Mouse (Mus musculus) stomach, embryonic 15.5 days (tissue): Measurements from ENCODE around the gene Fmod. TPM values are rescaled to one million over a fixed set of nuclear protein-coding genes. Genes with fewer than 3 reads are reported as not detected.

Source experiments
- ATAC-seq: fragments of 200-750 bp; cut with Nextera tagmentation; 2 replicates; pipeline ENCODE4 v1.8.0; 2017; ENCODE audit warnings: low read depth, moderate number of reproducible peaks, moderate TSS enrichment; ENCODE audit not compliant: insufficient read depth, low FRiP score
- H3K27ac ChIP-seq: fragments of 300-500 bp; sonication (generic); 2 replicates; pipeline ENCODE4 v1.5.1; 2015; ENCODE audit warnings: mild to moderate bottlenecking, inconsistent platforms
- H3K27me3 ChIP-seq: fragments of 300-500 bp; sonication (generic); replicated peaks from 2 replicates; pipeline ENCODE4 v1.6.1; 2015; ENCODE audit warnings: inconsistent platforms
- H3K36me3 ChIP-seq: fragments of 300-500 bp; sonication (generic); 2 replicates; pipeline ENCODE4 v1.6.1; 2015; ENCODE audit warnings: inconsistent platforms
- H3K4me1 ChIP-seq: fragments of 300-500 bp; sonication (generic); 2 replicates; pipeline ENCODE4 v1.6.1; 2015; ENCODE audit warnings: inconsistent platforms
- H3K4me2 ChIP-seq: fragments of 300-500 bp; sonication (generic); 2 replicates; pipeline ENCODE4 v1.6.1; 2015; ENCODE audit warnings: mild to moderate bottlenecking, inconsistent platforms
- H3K4me3 ChIP-seq: fragments of 300-500 bp; sonication (generic); replicated peaks from 2 replicates; pipeline ENCODE4 v1.5.1; 2015; ENCODE audit warnings: inconsistent platforms
- H3K9ac ChIP-seq: fragments of 300-500 bp; sonication (generic); 2 replicates; pipeline ENCODE4 v1.6.1; 2015; ENCODE audit warnings: inconsistent platforms
- H3K9me3 ChIP-seq: fragments of 300-500 bp; sonication (generic); 2 replicates; pipeline ENCODE4 v1.6.1; 2016; ENCODE audit warnings: inconsistent platforms
- WGBS: fragments of 180-500 bp; shearing (Covaris S2); methylation state at CpG from one replicate; pipeline ENCODE4 v1.1.7; 2015; 5-methylcytosine and 5-hydroxymethylcytosine counted together
- polyA plus RNA-seq: library from polyadenylated mRNA; unstranded; fragments of >200 nt; fragmentation: Nextera tagmentation; extraction: Ambion mirVana; gene quantifications from 2 replicates; pipeline ENCODE4 v1.2.1, GENCODE M21; 2015

The Fmod gene
- polyA plus RNA-seq, 1 experiment from 2014 or later = 11.1 TPM

DNA sequence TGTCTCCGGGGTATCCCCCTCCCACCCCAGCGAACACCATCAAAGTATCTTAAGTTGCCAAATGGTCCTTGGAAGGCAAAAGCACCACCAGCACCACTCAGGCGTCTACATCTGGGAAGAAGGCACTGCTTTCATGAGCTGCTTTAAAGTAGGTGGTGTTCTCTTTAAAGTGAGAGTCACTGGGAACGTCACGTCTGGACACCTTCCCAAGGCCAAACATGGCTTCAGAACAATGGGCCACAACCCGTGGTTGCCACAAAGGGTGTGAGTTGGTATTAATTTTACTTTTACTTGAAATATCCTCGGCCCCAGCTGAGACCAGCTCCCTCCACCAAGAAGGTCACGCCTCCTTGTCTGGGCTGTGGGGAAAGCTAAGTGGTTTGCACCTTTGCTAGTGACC, 20.7 kb downstream of the Fmod start:
- Histone ChIP-seq H3K4me1 (peaks cover 39% of the 10 kb centered on the region), H3K4me2 (no peak overlapping the region), H3K9ac (no peak overlapping the region), H3K4me3 (no peak overlapping the region), H3K36me3 (no peaks in the 10 kb centered on the region), H3K9me3 (no peaks in the 10 kb centered on the region), H3K27ac (no peak overlapping the region), H3K27me3 (no peaks in the 10 kb centered on the region)
- ATAC-seq = no peak
- 62% methylated on average over 8 of the region's 8 CpGs for WGBS

DNA sequence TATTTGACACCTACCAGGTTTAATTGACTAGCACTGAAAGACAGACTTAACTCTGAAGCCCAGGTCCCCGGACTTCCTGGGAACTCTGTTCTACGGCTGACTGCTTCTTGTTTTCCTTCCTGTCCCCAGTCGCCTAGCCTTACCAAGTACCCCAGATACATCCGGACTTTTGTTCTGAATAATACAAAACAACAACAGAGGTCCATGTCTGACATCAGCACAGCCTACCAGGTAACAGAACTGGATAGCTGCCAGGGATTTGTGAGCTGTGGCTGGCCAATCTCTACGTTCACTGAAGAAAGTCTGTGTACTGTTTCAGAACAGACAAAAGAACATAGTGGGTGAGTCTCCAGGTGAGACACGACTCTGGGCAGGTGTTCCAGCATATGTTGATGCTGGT, 21.8 kb downstream of the Fmod start:
- Histone ChIP-seq H3K27me3 (no peaks in the 10 kb centered on the region), H3K36me3 (no peaks in the 10 kb centered on the region), H3K4me1 (peaks cover 51% of the 10 kb centered on the region), H3K9me3 (no peaks in the 10 kb centered on the region), H3K4me3 (no peak overlapping the region), H3K27ac (peak overlapping the region; percentile 99), H3K9ac (no peak overlapping the region), H3K4me2 (no peak overlapping the region)
- ATAC-seq = no peak
- WGBS = 57% methylated on average over 6 of the region's 6 CpGs

DNA sequence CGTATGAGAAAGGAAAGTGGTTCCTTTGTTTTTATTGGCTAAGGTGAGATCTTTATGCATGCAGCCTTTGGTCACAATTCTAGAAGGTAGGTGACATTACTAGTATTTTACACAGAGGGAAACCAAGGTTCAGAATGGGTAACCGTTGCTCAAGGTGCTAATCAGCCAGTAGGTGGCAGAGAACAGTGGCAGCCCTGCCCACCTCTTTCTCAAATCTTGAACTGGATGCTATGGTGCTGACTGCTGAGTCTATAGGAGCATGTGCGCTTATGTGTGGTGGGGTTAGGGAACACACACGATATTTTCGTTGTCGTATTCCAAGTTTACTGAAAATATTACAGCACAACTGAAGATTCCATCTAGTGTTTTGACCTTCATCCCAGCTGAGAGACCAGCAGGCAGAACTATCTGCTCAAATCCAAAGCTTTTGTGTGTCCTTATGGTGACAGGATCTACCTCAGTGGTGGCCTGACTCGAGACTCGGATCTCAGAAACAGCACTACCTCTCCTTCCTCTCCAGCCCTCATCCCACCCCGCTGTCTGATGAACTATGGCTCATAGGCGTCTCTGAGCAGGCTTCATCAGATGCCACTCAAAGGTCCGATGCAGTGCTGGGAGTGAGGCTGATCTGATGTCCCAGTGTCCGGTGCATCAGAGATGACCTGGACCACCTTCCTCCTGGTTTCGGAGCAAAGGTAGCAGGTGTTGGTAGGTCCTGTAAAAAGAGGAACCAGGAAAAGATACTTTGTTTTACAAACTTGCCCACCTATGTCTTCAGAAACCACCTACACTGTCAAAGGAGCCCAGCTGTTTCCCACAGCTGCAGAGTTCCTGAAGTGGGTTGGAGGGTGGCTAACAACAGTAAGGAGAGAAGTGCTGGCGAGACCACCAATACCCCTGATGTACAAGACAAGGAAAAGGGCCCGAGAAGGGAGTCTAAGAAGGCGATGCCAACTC, 23.0 kb downstream of the Fmod start:
- H3K36me3 ChIP-seq = no peaks in the 10 kb centered on the region
- peak overlapping the region; percentile 99 for H3K27ac ChIP-seq
- no peak for ATAC-seq
- peak overlapping the region; percentile 68 for H3K4me2 ChIP-seq
- H3K4me3 ChIP-seq = peak overlapping the region; percentile 35
- H3K4me1 ChIP-seq = peaks cover 61% of the 10 kb centered on the region
- no peaks in the 10 kb centered on the region for H3K9me3 ChIP-seq
- H3K27me3 ChIP-seq = no peaks in the 10 kb centered on the region
- 64% methylated on average over 16 of the region's 16 CpGs for WGBS
- peak overlapping the region; percentile 33; the same call in 1 of the 2 replicates for H3K9ac ChIP-seq

DNA sequence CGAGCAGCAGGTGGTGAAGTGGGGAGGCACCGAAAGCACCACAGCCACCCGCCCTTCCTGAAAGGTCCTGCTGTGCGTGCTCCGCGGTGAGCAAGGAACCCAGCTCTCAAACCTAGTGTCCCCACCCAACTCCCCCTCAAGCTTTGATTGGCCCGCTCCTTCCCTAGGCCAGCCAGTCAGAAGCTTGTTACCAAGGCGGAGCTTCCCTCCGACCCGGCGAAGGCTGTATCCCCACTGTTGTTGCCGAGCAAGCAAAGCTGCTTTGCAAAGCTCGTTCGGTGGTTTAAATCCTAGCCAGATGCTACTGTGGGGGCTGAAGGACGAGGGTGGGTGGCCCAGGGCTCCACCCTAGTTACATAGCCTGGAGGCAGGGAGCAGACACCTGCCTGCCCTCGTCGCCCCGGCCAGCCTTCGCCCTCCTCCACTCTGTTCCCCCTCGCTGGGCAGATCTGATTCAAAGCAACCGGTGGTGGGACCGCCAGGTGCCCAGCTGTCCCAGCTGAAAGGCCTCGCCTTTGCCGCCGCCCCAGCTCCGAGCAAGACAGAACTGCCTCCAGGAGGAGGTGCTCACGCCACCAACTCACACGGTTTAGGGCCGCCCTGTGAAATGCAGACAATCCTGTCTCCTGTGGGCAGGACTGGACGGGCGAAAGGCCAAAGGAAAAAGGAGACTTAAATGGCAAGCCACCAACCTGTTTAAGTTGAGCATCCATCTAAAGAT, 24.0 kb downstream of the Fmod start:
- Histone ChIP-seq H3K9me3 (no peaks in the 10 kb centered on the region), H3K4me1 (peaks cover 64% of the 10 kb centered on the region), H3K27me3 (no peaks in the 10 kb centered on the region), H3K4me2 (peak overlapping the region; percentile 68), H3K36me3 (no peaks in the 10 kb centered on the region), H3K4me3 (peak overlapping the region; percentile 35), H3K27ac (peak overlapping the region; percentile 99), H3K9ac (peak overlapping the region; percentile 33; the same call in 1 of the 2 replicates)
- ATAC-seq = peak; percentile 92
- 3% methylated on average over 31 of the region's 31 CpGs for WGBS

DNA sequence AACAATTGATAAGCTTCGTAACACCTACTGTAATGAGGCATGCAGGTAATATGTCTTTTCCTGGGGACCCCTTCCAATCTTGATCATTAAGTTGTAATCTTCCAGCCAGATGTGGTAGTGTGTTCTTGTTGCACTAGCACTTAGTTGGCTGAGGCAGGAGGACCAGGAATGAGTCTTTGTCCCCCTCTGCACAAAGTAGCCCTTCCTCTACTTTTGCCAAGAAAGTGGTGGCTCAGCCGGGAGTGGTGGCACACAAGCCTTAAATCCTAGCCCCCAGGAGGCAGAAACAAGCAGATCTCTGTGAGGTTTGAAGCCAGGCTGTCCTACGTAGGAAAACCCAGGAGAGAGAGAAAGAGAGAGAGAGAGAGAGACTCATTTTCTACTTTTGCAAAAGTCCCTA, 24.9 kb downstream of the Fmod start:
- Histone ChIP-seq H3K4me2 (peak overlapping the region; percentile 68; the same call in 1 of the 2 replicates), H3K27ac (peak overlapping the region; percentile 99), H3K36me3 (no peaks in the 10 kb centered on the region), H3K27me3 (no peaks in the 10 kb centered on the region), H3K4me3 (no peak overlapping the region), H3K9ac (no peak overlapping the region), H3K9me3 (no peaks in the 10 kb centered on the region), H3K4me1 (peaks cover 70% of the 10 kb centered on the region)
- no peak for ATAC-seq
- 68% methylated on average over 3 of the region's 3 CpGs for WGBS

DNA sequence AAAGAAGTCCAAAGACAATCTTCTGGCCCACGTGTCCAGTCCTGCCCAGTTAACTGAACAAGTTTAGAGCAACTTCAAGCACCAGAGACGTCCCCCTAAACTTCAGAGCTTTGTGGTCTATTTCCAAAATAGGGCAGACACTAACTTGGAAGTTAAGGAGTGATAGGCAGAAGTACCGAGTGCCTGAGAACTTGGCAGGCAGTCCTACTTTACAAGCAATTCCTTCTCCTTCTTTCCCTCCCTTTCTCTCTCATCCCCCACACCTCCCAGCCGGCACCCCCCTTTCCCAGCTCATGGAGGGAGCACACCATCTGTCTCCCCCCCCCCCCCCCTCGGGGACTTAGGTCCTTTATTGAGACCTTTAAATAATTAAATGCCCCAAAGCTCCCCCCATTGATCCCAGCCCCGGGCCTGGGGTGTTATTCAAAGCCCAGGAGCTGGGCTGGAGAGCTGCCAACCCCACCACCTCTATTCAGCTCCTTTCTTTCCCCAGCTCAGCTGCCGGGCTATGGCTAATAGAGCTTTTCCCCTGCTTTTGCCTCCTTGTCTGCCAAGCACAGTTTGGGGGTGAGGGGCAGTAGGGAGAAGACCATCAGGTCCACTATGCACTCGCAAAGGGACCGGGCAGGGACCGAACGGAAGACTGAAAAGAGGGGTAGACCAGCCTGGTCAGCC, 25.5 kb downstream of the Fmod start:
- Histone ChIP-seq H3K27me3 (no peaks in the 10 kb centered on the region), H3K4me2 (peak overlapping the region; percentile 48), H3K4me1 (peaks cover 75% of the 10 kb centered on the region), H3K4me3 (no peak overlapping the region), H3K27ac (peak overlapping the region; percentile 99), H3K9me3 (no peaks in the 10 kb centered on the region), H3K36me3 (no peaks in the 10 kb centered on the region), H3K9ac (no peak overlapping the region; the same call in 1 of the 2 replicates)
- ATAC-seq = no peak
- 15% methylated on average over 11 of the region's 11 CpGs for WGBS

DNA sequence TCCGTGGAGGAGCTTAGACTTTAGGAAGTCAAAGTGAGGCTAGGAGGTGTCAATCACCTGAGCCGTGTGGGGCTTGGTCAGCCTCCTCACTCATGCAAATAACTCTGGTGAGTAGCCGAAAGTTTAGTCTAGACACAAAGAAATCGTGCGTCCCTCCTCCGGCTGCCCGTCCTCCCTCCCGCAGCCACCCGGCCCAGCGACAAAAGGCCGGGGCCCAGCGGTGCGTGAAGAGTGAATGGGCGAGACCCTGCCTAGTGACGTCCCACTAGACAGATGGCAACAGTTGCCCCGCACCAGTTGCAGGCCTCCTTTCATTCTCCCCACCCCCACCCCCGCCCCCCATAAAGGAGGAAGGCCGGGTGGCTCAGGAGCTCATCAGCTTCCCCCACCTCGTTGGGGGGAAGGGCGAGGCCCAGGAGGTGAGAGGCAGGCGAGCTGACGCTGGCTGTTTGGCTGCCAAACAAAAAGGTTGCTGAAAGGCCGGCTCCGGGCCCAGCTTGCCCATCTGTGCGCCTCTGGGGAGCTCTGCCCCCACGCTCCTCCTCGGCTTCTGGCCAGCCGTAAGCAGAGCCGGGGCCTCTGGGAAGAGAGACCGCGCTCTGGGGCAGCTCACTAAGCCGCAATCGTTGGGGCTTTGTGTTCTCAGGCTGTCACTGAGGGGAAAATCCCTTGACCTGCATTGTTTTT, 26.2 kb downstream of the Fmod start:
- H3K36me3 ChIP-seq = no peaks in the 10 kb centered on the region
- no peaks in the 10 kb centered on the region for H3K9me3 ChIP-seq
- H3K4me3 ChIP-seq = peak overlapping the region; percentile 15; the same call in 1 of the 2 replicates
- H3K27ac ChIP-seq = peak overlapping the region; percentile 99
- H3K27me3 ChIP-seq = no peaks in the 10 kb centered on the region
- 4% methylated on average over 33 of the region's 33 CpGs for WGBS
- H3K9ac ChIP-seq = peak overlapping the region; percentile 10; the same call in 1 of the 2 replicates
- 0 out of 2 replicates have a peak, but pooled peaks have one; percentile 2 for ATAC-seq
- peak overlapping the region; percentile 48 for H3K4me2 ChIP-seq
- peaks cover 79% of the 10 kb centered on the region for H3K4me1 ChIP-seq

DNA sequence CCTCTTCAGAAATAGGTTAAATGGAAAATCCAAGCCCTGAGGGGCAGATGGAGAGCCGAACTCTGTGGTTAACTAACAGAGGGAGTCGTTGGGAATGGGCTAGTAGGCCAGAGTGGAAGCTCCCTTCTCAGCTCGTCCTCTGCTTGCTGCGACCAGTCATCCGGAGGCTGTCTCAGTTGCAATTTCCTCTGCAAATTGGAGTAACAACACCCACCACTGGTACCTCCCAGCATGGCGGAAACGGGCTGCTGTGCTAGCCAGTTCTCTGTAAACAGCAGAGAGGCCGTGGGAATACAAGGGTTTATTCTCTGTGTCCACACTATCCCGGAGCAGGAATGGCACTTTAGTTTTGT, 26.7 kb downstream of the Fmod start:
- Histone ChIP-seq H3K4me3 (peak overlapping the region; percentile 15; the same call in 1 of the 2 replicates), H3K4me2 (peak overlapping the region; percentile 48)
- WGBS = 15% methylated on average over 9 of the region's 9 CpGs

DNA sequence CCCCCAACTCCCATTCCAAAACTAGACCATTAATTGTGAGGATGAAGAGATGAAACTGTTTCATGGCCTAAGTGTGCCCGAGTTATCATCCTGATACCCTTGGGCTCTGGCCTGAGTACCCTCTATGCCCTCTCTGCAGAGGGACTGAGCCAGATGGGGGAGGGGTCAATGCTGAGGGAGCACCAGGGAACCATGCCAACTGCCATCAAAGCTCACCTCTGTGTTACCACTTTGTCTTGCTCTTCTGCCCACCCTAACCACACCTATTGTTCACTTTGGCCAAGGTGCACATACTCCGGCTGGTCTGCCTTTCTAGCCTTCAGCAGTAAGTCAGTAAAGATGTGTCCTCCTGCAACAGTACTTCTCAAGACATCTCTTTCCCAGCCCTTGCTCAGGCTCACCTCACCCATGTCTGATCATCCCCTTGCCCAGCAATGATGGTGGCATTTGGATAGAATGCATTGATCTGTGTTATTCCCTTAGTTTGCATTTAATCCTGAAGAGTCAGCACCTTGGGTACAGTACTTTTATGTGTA, 27.3 kb downstream of the Fmod start:
- Histone ChIP-seq H3K4me1 (peaks cover 77% of the 10 kb centered on the region), H3K36me3 (no peaks in the 10 kb centered on the region), H3K9me3 (no peaks in the 10 kb centered on the region), H3K4me2 (no peak overlapping the region), H3K4me3 (no peak overlapping the region), H3K27me3 (no peaks in the 10 kb centered on the region), H3K9ac (no peak overlapping the region), H3K27ac (peak overlapping the region; percentile 99)
- no peak for ATAC-seq
- 82% methylated on average over 2 of the region's 2 CpGs for WGBS

More for the DNA sequence above, 26.7 kb downstream of the Fmod start:
- no peaks in the 10 kb centered on the region for H3K27me3 ChIP-seq
- no peaks in the 10 kb centered on the region for H3K9me3 ChIP-seq
- H3K27ac ChIP-seq = peak overlapping the region; percentile 99
- peaks cover 77% of the 10 kb centered on the region for H3K4me1 ChIP-seq
- H3K9ac ChIP-seq = peak overlapping the region; percentile 10; the same call in 1 of the 2 replicates
- ATAC-seq = no peak
- no peaks in the 10 kb centered on the region for H3K36me3 ChIP-seq

DNA sequence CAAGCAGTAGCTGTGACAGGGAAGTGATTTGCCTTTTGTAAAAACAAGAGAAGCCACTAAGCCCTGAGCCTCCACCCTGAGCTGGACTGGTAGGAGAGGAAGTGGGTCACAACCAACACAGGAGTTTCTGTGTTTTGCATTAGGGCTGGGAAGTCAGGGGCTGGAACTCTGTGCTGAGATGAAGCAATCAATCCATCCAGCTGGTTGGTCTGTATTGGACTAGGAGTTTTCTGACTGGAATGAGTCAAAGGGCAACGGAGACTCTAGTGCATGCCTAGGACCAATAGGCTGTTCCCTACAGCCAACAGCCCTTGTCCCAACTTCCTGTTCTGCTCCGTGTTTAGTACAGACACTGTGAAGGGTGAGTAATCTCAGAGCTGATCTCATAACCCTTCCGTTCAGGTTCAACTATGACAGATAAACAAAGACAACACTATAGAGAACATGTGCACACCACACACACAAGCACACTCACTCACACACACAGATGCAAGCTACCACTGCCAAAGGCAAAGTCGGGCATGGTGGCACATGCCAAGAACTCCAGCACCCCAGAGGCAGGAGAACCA, 28.3 kb downstream of the Fmod start:
- Histone ChIP-seq H3K4me2 (no peak overlapping the region), H3K36me3 (no peaks in the 10 kb centered on the region), H3K9me3 (no peaks in the 10 kb centered on the region), H3K27ac (peak overlapping the region; percentile 99), H3K4me1 (peaks cover 74% of the 10 kb centered on the region), H3K27me3 (no peaks in the 10 kb centered on the region), H3K4me3 (no peak overlapping the region), H3K9ac (no peak overlapping the region)
- ATAC-seq = no peak
- WGBS = 43% methylated on average over 4 of the region's 4 CpGs

DNA sequence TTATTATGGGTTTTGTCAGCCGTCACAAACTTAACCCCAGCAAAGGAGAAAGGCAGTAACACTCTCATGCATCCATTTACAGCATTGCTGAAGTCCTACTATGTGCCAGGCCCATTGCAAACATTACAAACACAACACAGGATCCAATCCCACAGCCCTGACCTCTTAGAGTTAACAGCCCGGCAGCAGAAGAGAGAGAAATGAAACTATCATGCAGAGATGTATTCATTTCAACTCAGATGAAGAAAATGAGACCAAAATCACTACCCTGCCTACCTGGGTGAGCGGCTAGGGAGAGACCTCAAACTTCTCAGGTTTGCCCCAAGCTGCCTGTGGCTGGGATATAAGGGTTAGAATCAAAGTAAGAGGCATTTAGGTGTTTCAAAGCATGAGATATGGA, 29.5 kb downstream of the Fmod start:
- H3K9me3 ChIP-seq = no peaks in the 10 kb centered on the region
- H3K36me3 ChIP-seq = no peaks in the 10 kb centered on the region
- no peak for ATAC-seq
- peak overlapping the region; percentile 99 for H3K27ac ChIP-seq
- H3K4me3 ChIP-seq = no peak overlapping the region
- no peaks in the 10 kb centered on the region for H3K27me3 ChIP-seq
- 33% methylated on average over 3 of the region's 3 CpGs for WGBS
- no peak overlapping the region for H3K4me2 ChIP-seq
- no peak overlapping the region for H3K9ac ChIP-seq
- peaks cover 76% of the 10 kb centered on the region for H3K4me1 ChIP-seq
